Mouse (Mus musculus): ENCODE measurements around the gene Hist1h4j. TPM values are rescaled to one million over a fixed set of nuclear protein-coding genes. Genes with fewer than 3 reads are reported as not detected.

The Hist1h4j gene
- total RNA-seq (2015; ENCODE audit: low replicate concordance): not detected in 2 replicates
- total RNA-seq (2017; ENCODE audit: low replicate concordance): 148 and 152 TPM in 2 replicates

DNA sequence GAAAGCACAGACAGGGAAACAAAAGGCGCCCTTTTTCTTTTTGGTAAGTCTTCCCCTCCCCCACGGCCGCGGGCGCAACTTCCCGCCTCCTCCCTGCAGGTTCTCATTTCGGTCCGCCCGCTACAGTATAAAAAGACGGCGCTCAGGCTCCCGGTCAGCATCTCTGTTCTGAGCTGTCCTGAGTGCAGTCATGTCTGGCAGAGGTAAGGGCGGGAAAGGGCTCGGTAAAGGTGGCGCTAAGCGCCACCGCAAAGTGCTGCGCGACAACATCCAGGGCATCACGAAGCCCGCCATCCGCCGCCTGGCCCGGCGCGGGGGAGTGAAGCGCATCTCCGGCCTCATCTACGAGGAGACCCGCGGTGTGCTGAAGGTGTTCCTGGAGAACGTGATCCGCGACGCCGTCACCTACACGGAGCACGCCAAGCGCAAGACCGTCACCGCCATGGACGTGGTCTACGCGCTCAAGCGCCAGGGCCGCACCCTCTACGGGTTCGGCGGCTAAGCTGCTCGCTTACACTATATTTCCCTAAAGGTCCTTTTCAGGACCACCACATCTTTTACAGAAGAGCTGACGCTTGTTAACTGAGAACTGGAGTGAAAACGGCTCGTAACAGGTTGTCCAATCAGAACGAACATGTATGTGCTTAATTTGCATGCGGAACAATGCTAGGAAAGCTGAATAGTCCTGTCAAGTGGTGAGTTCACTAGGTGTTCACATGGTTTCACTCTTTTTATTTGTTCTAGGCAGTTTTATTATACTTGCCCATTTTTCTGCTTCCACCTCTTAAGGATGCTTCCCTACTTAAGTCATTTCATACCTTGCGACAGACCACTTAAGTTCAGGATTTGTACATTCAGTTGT is at the start of gene Hist1h4j:
Hist1h4j (plus strand) TSS at position 159 of the 862 bp plus-strand sequence.
- ATAC-seq (replicated peaks; ENCODE audit: low FRiP score, poor library complexity, severe bottlenecking): peak; percentile 85

GRCm38 (mm10) chr13:21697811-21698210 is 37.1 kb upstream of the Hist1h4j start, which contains the start of gene Olfr1359:
Gene Olfr1359, plus strand, starts transcription at chr13:21698111.
- ATAC-seq (replicated peaks; ENCODE audit: low FRiP score, poor library complexity, severe bottlenecking): no peak

DNA sequence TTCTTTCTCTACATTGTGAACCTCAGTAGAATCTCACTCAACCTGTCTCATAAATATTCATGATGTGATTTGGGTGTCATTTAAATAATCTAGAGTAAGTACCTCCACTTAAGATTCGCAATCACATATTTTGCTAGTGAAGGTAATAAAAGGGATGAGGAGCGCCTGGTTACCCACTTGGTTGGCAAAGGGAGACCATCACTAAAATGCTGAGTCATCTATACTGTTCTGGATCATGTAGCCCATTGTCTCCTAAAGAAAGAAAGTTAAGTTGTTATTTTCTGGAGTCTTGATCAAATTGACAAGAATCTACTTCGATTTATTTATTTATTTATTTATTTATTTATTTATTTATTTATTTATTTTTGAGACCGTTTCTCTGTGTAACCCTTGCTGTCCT is 28.2 kb upstream of the Hist1h4j start:
- no peak for ATAC-seq (replicated peaks; ENCODE audit: low FRiP score, poor library complexity, severe bottlenecking)

DNA sequence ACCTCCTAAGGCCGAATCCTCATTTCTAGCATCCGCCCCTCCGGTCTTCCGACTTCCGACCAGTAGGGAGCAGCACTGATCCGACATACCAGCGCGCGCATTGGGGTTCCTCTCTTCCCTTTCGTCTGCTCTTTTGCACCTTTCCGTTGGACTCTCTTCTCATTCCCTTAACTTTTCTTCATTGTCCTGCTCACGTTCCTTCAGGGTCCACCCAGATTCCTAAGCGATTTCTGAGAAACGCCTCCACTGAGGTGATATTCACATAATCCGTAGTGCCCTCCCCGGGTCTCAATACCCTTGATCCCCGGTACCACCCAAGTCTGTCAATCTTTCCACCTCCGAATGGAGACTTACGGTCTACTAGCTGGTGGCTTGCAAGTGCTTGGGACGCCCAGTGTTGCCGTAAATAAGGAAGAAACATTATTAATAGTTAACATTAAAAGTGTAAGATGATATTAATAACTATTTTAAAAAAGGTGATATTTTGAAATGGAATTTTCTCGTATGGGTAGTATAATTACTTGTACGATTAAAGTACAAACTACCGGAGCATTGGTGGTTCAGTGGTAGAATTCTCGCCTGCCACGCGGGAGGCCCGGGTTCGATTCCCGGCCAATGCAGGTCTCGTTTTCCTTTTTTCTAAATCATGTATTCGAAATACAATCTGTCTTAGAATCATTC is 24.7 kb upstream of the Hist1h4j start:
- ATAC-seq (replicated peaks; ENCODE audit: low FRiP score, poor library complexity, severe bottlenecking): peak; percentile 89

DNA sequence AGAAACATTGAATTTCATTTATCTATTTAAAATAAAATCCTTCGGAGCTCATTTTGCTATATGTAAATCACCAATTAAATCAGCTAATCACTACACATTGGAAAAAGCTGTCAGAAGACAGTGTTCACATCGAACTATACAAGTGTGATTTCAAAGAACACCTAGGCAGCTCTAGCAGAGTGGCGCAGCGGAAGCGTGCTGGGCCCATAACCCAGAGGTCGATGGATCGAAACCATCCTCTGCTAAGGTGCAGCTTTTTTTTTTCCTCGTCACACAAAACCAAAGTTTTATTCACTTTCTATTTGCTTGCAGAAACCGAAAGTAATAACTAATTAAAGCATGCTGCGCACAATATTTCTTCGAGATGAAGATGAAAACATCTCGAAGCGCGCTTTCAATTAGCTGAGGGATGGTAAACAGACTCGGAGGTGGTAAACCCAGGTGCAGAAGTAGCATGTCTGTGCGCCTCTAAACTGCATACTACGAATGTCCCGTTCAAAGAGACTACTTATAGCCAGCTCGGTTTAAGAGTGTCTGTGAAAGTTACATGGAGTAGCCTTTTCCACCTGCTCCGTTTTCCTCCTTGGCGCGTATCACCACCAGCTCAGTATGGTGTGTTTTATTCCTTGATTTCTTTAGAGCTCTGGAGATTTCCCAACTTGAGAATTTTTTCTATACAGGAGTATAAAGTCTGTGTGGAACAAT is 23.9 kb upstream of the Hist1h4j start:
- ATAC-seq (replicated peaks; ENCODE audit: low FRiP score, poor library complexity, severe bottlenecking): peak; percentile 46

GRCm38 (mm10) chr13:21711698-21712097 is 23.2 kb upstream of the Hist1h4j start:
- no peak for ATAC-seq (replicated peaks; ENCODE audit: low FRiP score, poor library complexity, severe bottlenecking)

GRCm38 (mm10) chr13:21714725-21715124 is 20.1 kb upstream of the Hist1h4j start:
- peak; percentile 35 for ATAC-seq (replicated peaks; ENCODE audit: low FRiP score, poor library complexity, severe bottlenecking)

GRCm38 (mm10) chr13:21715131-21715863 is 19.6 kb upstream of the Hist1h4j start:
- peak; percentile 14; the same call in 1 of the 2 replicates for ATAC-seq (replicated peaks; ENCODE audit: low FRiP score, poor library complexity, severe bottlenecking)

GRCm38 (mm10) chr13:21715864-21716539 is 18.9 kb upstream of the Hist1h4j start, which contains the start of the genes Hist1h2bl and Hist1h2ai:
Gene Hist1h2bl, minus strand, starts transcription at chr13:21716143.
Gene Hist1h2ai, plus strand, starts transcription at chr13:21716422.
- peak; percentile 79 for ATAC-seq (replicated peaks; ENCODE audit: low FRiP score, poor library complexity, severe bottlenecking)

GRCm38 (mm10) chr13:21716540-21717391 is 18.1 kb upstream of the Hist1h4j start:
- peak; percentile 12 for ATAC-seq (replicated peaks; ENCODE audit: low FRiP score, poor library complexity, severe bottlenecking)

GRCm38 (mm10) chr13:21717397-21718357 is 17.2 kb upstream of the Hist1h4j start, which contains the start of gene Hist1h3h:
Gene Hist1h3h, plus strand, starts transcription at chr13:21717659.
- ATAC-seq (replicated peaks; ENCODE audit: low FRiP score, poor library complexity, severe bottlenecking): peak; percentile 50

DNA sequence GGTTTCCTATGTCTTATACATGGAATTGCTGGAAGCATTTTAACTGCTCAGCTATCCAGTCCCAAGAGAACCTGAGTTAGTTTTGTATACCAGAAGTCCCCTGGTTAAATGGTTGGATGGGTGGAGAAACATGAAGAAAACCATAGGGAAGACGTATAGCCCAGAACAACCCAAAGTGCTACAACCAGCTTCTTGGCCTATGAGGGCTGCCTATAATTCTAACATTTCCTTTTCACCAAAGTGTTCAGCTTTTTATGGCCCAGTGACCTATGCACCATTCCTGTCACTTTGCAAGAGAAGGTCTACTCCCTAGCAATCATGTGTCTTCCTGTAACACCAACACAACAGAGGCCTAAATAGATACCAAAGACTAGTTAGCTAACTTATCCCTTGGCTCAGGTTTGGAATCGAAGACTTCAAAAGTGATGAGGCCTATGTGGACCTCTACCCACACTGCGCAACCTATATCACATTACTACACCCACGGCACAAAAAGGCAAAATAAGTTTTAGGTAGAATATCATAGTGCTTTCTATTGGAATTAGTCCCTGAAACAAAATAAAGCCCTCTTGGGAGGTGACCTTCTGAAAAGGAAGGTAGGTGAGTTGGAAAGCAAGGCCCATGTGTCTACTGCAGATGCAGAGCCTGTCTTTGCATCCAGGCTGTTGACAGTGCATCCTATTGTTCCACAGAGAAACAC is 16.3 kb upstream of the Hist1h4j start:
- 0 out of 2 replicates have a peak, but pooled peaks have one; percentile 0 for ATAC-seq (replicated peaks; ENCODE audit: low FRiP score, poor library complexity, severe bottlenecking)

GRCm38 (mm10) chr13:21721107-21721756 is 13.6 kb upstream of the Hist1h4j start:
- peak; percentile 21; the same call in 1 of the 2 replicates for ATAC-seq (replicated peaks; ENCODE audit: low FRiP score, poor library complexity, severe bottlenecking)

DNA sequence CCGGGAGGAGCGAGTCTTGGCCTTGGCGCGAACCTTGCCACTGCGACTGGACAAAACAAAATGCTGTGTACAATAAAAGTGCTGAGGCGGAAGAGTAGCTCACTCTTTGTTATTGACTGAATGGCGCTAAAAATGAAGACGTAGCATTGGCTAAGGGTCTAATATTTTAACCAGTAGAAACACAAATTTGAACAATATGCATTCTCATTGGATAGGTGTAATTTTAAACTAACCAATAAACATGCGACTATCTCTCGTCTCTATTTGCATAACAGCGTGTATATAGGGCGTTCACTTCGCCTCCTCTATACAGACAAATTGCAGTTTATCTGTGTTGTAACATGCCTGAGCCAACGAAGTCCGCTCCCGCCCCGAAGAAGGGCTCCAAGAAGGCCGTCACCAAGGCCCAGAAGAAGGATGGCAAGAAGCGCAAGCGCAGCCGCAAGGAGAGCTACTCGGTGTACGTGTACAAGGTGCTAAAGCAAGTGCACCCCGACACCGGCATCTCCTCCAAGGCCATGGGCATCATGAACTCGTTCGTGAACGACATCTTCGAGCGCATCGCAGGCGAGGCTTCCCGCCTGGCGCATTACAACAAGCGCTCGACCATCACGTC is 13.0 kb upstream of the Hist1h4j start, which contains the start of gene Hist1h2bm:
Hist1h2bm (plus strand) TSS at position 288 of the 616 bp plus-strand sequence.
- peak; percentile 86 for ATAC-seq (replicated peaks; ENCODE audit: low FRiP score, poor library complexity, severe bottlenecking)

DNA sequence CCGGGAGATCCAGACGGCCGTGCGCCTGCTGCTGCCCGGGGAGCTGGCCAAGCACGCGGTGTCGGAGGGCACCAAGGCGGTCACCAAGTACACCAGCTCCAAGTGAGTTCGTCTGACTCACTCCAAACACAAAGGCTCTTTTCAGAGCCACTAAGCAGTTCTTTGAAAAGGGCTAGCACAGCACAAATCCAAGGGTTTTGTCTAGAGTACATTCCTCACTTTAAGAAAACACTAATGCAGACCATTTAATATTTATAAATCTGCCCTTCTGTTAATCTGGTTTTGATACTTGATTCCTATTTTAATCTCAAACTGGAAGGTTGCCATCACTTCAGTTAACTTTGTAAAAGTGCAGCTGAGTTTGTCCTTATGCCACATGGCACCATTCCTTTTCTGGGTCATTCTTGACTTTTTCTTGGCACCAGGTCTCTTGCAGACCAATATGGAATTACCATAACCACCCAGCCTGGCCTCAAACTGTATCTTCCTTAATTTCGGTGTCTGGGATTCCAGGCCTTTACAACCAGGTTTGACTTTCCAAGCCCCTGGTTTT is 12.4 kb upstream of the Hist1h4j start:
- ATAC-seq (replicated peaks; ENCODE audit: low FRiP score, poor library complexity, severe bottlenecking): no peak
